Mouse (Mus musculus) intestine, embryonic 15.5 days (tissue): ENCODE measurements at regions not wholly inside any gene's neighbourhood (a gene's known extent, or its start where the extent isn't known, plus 50 kb on each side); places are given as distances from the start of the nearest gene placed in this dataset.

Experiments
- ATAC-seq: fragments of 200-750 bp; cut with Nextera tagmentation; 2 replicates; pipeline ENCODE4 v1.8.0; 2017; ENCODE audit warnings: moderate TSS enrichment, moderate library complexity
- H3K27ac ChIP-seq: fragments of 300-500 bp; sonication (generic); 2 replicates; pipeline ENCODE4 v1.5.1; 2015; ENCODE audit warnings: mild to moderate bottlenecking, inconsistent platforms
- H3K27me3 ChIP-seq: fragments of 300-500 bp; sonication (generic); replicated peaks from 2 replicates; pipeline ENCODE4 v1.6.1; 2015; ENCODE audit warnings: inconsistent platforms
- H3K36me3 ChIP-seq: fragments of 300-500 bp; sonication (generic); 2 replicates; pipeline ENCODE4 v1.6.1; 2015; ENCODE audit warnings: inconsistent platforms
- H3K4me1 ChIP-seq: fragments of 300-500 bp; sonication (generic); replicated peaks from 2 replicates; pipeline ENCODE4 v1.6.1; 2015; ENCODE audit warnings: inconsistent platforms
- H3K4me2 ChIP-seq: fragments of 300-500 bp; sonication (generic); replicated peaks from 2 replicates; pipeline ENCODE4 v1.6.1; 2015; ENCODE audit warnings: mild to moderate bottlenecking, inconsistent platforms
- H3K4me3 ChIP-seq: fragments of 300-500 bp; sonication (generic); replicated peaks from 2 replicates; pipeline ENCODE4 v1.5.1; 2015; ENCODE audit warnings: inconsistent platforms
- H3K9ac ChIP-seq: fragments of 300-500 bp; sonication (generic); 2 replicates; pipeline ENCODE4 v1.6.1; 2015; ENCODE audit warnings: inconsistent platforms
- H3K9me3 ChIP-seq: fragments of 300-500 bp; sonication (generic); 2 replicates; pipeline ENCODE4 v1.6.1; 2016; ENCODE audit warnings: inconsistent platforms
- WGBS: fragments of 180-500 bp; shearing (Covaris S2); methylation state at CpG from one replicate; pipeline ENCODE4 v1.1.7; 2015; 5-methylcytosine and 5-hydroxymethylcytosine counted together

DNA sequence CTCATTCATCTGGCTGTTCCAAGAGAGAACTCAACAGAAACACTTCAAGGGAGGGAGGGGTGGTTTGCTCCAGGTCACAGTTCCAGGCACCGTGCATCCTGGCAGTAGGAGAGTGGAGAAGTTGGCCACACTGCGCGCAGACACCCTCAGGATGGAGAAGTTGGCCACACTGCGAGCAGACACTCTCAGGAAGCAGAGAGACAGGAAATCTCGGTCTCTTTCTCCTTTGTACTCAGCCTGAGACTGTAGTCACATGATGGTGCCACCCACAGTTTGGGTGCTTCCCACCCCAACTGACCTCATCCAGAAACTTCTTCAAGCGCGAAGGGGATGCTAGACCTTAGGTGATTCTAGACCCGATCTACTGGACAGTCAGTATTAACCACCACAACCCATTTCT is 170.4 kb downstream of the Bcl11b start:
- WGBS = 91% methylated on average over 8 of the region's 8 CpGs
- no peaks in the 10 kb centered on the region for H3K9me3 ChIP-seq
- no peaks in the 10 kb centered on the region for H3K27me3 ChIP-seq
- H3K36me3 ChIP-seq = no peaks in the 10 kb centered on the region
- H3K4me1 ChIP-seq = peaks cover 10% of the 10 kb centered on the region; the same call in 1 of the 2 replicates
- H3K27ac ChIP-seq = no peak overlapping the region
- ATAC-seq = no peak
- H3K4me3 ChIP-seq = no peak overlapping the region
- H3K9ac ChIP-seq = no peak overlapping the region
- H3K4me2 ChIP-seq = no peak overlapping the region

GRCm38 (mm10) chr12:107834512-107834911 is 168.9 kb downstream of the Bcl11b start:
- Histone ChIP-seq H3K4me1 (peaks cover 10% of the 10 kb centered on the region; the same call in 1 of the 2 replicates), H3K4me3 (no peak overlapping the region), H3K36me3 (no peaks in the 10 kb centered on the region), H3K27ac (no peak overlapping the region), H3K4me2 (no peak overlapping the region), H3K9ac (no peak overlapping the region), H3K27me3 (no peaks in the 10 kb centered on the region), H3K9me3 (no peaks in the 10 kb centered on the region)
- ATAC-seq = peak; percentile 72
- WGBS = 77% methylated on average over 5 of the region's 5 CpGs

DNA sequence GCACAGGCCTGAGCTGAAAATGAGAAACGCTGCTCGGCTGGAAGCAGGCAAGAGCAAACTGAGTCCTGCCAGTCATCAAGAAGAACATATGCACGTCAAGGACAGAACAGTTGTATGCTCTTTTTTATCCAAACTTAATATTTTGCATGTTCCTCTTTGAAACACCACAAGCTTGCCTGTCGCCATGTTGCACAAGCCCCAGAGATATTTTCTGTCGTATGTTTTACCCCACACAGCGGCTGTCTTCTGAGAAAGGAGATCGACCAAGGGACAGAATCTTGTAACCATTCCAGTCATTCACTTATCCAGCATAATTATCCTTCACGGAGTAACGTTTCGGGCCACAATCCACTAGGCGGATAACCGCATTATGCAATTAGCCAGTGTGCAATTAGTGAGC is 165.7 kb downstream of the Bcl11b start:
- Histone ChIP-seq H3K4me3 (no peak overlapping the region), H3K27me3 (no peaks in the 10 kb centered on the region), H3K9ac (no peak overlapping the region), H3K9me3 (no peaks in the 10 kb centered on the region), H3K27ac (no peak overlapping the region), H3K4me1 (0 out of 2 replicates have a peak, but pooled peaks cover 3% of the 10 kb centered on the region), H3K4me2 (no peak overlapping the region), H3K36me3 (no peaks in the 10 kb centered on the region)
- ATAC-seq = no peak
- 92% methylated on average over 12 of the region's 12 CpGs for WGBS

GRCm38 (mm10) chr12:107844631-107845030 is 158.8 kb downstream of the Bcl11b start:
- WGBS = 88% methylated on average over 5 of the region's 5 CpGs
- Histone ChIP-seq H3K4me1 (no peaks in the 10 kb centered on the region), H3K36me3 (no peaks in the 10 kb centered on the region), H3K4me2 (no peak overlapping the region), H3K27me3 (no peaks in the 10 kb centered on the region), H3K4me3 (no peak overlapping the region), H3K9me3 (no peaks in the 10 kb centered on the region), H3K27ac (no peak overlapping the region), H3K9ac (no peak overlapping the region)
- ATAC-seq = no peak

- Histone ChIP-seq H3K4me2 (no peak overlapping the region), H3K36me3 (no peaks in the 10 kb centered on the region), H3K4me1 (no peaks in the 10 kb centered on the region), H3K9me3 (no peaks in the 10 kb centered on the region), H3K27me3 (no peaks in the 10 kb centered on the region), H3K27ac (no peak overlapping the region), H3K9ac (no peak overlapping the region), H3K4me3 (no peak overlapping the region)
- no peak for ATAC-seq
- 91% methylated on average over 7 of the region's 7 CpGs for WGBS
Measured at GRCm38 (mm10) chr12:107850591-107850990, 152.8 kb downstream of the Bcl11b start.

DNA sequence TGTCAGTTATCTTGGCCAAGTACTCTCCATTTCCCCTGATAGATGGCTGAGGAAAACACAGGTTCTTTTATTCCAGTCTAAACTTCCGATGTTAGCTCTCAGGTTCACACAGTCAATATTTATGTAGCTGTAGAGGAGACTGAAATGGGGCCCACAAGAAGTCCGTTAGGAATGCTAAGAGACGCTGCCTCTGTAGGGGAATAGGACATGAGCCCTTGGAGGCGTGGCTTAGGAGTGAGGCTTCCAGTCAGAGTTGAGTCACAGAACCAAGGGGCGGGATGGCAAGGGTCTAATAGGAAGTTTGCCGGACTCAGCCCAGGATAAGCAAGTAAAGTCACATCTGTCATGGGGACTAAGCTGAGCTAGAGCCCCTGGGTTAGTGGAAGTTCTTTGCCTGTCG is 150.5 kb downstream of the Bcl11b start:
- H3K4me2 ChIP-seq = no peak overlapping the region
- no peak overlapping the region for H3K9ac ChIP-seq
- no peaks in the 10 kb centered on the region for H3K9me3 ChIP-seq
- H3K36me3 ChIP-seq = no peaks in the 10 kb centered on the region
- WGBS = 50% methylated on average over 7 of the region's 7 CpGs
- H3K27ac ChIP-seq = no peak overlapping the region
- peaks cover 12% of the 10 kb centered on the region for H3K4me1 ChIP-seq
- no peak overlapping the region for H3K4me3 ChIP-seq
- H3K27me3 ChIP-seq = no peaks in the 10 kb centered on the region
- ATAC-seq = no peak

DNA sequence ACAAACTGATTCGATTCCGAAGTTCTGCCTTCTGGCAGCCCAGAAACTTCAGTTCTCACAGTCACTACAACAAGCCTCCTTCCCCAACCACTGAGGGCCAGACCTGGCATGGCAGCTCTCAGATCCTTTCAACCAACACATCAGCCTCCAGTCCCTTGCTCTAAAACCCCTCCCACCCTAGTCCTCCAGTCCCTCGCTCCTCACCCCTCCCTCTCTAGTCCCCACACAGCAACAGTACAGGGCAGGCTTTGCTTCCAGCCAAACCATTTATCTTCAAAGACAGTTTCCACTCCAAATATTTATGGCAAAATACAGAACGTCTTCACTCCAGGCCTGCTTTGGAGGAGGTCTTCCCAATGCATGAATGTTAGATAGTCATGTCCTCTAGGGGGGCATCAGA is 147.9 kb downstream of the Bcl11b start:
- Histone ChIP-seq H3K4me2 (no peak overlapping the region), H3K27ac (no peak overlapping the region), H3K27me3 (no peaks in the 10 kb centered on the region), H3K9me3 (no peaks in the 10 kb centered on the region), H3K9ac (no peak overlapping the region), H3K36me3 (no peaks in the 10 kb centered on the region), H3K4me3 (no peak overlapping the region), H3K4me1 (peaks cover 18% of the 10 kb centered on the region)
- peak; percentile 46 for ATAC-seq
- 50% methylated on average over 4 of the region's 4 CpGs for WGBS

DNA sequence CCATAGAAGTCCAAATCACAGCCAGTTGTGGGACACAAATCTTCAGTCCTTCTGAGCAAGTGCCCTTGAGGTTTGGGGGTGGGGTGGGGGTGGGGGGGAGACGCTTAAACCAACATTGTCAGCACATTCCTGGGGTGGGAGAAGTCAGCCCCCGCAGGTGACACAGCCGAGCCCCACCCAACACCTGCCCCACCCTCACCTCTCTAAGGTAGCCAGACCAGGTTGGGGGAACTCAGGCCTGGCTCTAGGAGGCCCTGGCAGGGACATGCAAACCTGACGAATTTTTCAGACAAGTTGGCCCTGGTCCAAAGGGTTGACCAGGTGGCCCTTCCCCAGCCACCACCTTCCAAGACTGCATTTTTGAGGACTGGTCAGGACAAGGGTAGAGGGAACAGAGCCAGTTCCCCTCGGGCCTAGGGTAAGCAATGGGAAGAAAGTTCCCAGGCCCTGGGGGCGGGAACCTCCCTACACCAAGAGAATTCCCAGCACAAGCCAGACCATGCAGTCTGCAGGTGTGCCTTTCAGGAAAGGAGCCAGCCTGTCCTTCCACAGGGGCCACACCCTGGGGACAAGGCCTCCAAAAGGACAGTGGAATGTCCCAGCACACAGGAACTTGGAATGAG is 146.9 kb downstream of the Bcl11b start:
- Histone ChIP-seq H3K4me2 (no peak overlapping the region), H3K27ac (no peak overlapping the region), H3K4me3 (no peak overlapping the region), H3K9me3 (no peaks in the 10 kb centered on the region), H3K4me1 (peaks cover 18% of the 10 kb centered on the region), H3K9ac (no peak overlapping the region), H3K27me3 (no peaks in the 10 kb centered on the region), H3K36me3 (no peaks in the 10 kb centered on the region)
- WGBS = 62% methylated on average over 6 of the region's 6 CpGs
- ATAC-seq = 0 out of 2 replicates have a peak, but pooled peaks have one; percentile 43

- H3K4me1 ChIP-seq = peaks cover 18% of the 10 kb centered on the region
- WGBS = 36% methylated on average over 10 of the region's 10 CpGs
- H3K27me3 ChIP-seq = no peaks in the 10 kb centered on the region
- ATAC-seq = peak; percentile 61
- H3K4me2 ChIP-seq = no peak overlapping the region
- no peak overlapping the region for H3K4me3 ChIP-seq
- H3K36me3 ChIP-seq = no peaks in the 10 kb centered on the region
- H3K9ac ChIP-seq = no peak overlapping the region
- H3K9me3 ChIP-seq = no peaks in the 10 kb centered on the region
- no peak overlapping the region for H3K27ac ChIP-seq
Measured at GRCm38 (mm10) chr12:107858536-107859280, 144.7 kb downstream of the Bcl11b start.

- Histone ChIP-seq H3K4me1 (peaks cover 18% of the 10 kb centered on the region), H3K9me3 (no peaks in the 10 kb centered on the region), H3K9ac (no peak overlapping the region), H3K27me3 (no peaks in the 10 kb centered on the region), H3K27ac (no peak overlapping the region), H3K4me2 (no peak overlapping the region), H3K4me3 (no peak overlapping the region), H3K36me3 (no peaks in the 10 kb centered on the region)
- ATAC-seq = no peak
- WGBS = 36% methylated on average over 8 of the region's 8 CpGs
Measured at GRCm38 (mm10) chr12:107859750-107860149, 143.7 kb downstream of the Bcl11b start.

- H3K27ac ChIP-seq = no peak overlapping the region
- H3K4me2 ChIP-seq = no peak overlapping the region
- H3K4me1 ChIP-seq = peaks cover 18% of the 10 kb centered on the region
- 70% methylated on average over 6 of the region's 6 CpGs for WGBS
- no peaks in the 10 kb centered on the region for H3K36me3 ChIP-seq
- H3K9me3 ChIP-seq = no peaks in the 10 kb centered on the region
- ATAC-seq = no peak
- H3K4me3 ChIP-seq = no peak overlapping the region
- no peaks in the 10 kb centered on the region for H3K27me3 ChIP-seq
- no peak overlapping the region for H3K9ac ChIP-seq
Measured at GRCm38 (mm10) chr12:107860358-107860757, 143.0 kb downstream of the Bcl11b start.
